Mouse (Mus musculus) thymus, adult 2 months (tissue): ENCODE results near the gene Bcdin3d.

Source experiments
- CTCF ChIP-seq: fragments of 200-500 bp; IDR thresholded peaks from 2 replicates; pipeline ENCODE4 v1.5.1; 2012; ENCODE audit warnings: mild to moderate bottlenecking, control low read depth, low read length, moderate library complexity, borderline replicate concordance; ENCODE audit not compliant: control insufficient read depth, poor library complexity, insufficient read depth; ENCODE audit errors: extremely low read depth
- POLR2A ChIP-seq: fragments of 200-500 bp; IDR thresholded peaks from 2 replicates; pipeline ENCODE4 v1.6.1; 2012; ENCODE audit warnings: mild to moderate bottlenecking, low read length, control low read depth, moderate library complexity; ENCODE audit not compliant: control insufficient read depth, poor library complexity, insufficient read depth; ENCODE audit errors: extremely low read depth

DNA sequence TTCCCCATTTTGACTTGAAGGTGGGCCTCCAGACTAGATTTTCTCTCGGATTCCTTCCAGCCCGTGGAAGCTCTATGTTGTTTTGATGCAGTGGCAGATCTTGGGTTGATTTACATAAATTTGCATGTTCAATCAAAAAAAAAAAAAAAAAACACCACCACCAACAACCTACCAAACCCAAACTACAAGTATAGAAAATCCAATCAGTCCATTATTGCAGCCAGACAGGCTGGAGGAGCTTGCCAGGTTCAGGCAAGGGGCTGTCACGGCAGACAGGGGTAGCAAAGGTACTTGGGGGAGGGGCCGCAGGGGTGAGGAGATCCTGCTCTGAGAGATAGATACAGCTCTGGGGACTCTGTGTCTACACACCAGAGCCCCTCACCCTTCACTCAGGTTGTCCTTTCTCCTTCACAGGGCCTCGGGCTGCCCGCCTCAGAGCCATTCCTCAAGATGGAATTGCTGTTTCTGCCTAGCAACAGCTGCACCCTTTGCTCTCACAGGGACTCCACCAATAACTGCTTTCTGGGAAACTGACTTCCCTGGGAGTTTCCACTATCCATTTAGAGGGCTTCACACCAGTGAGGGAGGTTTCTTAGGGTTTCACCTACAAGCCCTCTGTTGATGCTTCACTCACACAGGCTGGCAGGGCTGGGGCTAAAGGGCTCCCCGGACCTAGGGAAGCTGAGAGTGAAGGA lies 19.8 kb downstream of the Bcdin3d start:
- TF ChIP-seq CTCF (no peak), POLR2A (no peak)
